Mouse (Mus musculus) CH12F3 (cell line): ENCODE measurements at regions not wholly inside any gene's neighbourhood (a gene's known extent, or its start where the extent isn't known, plus 50 kb on each side); places are given as distances from the start of the nearest gene placed in this dataset.
"Not testable (repeated sequence)": the region's sequence is repeated elsewhere in the genome, so short reads cannot be mapped to it uniquely, and the experiment has no call there.

Experiments
- in situ Hi-C: fragments of 300-500 bp; cut with MboI; formaldehyde crosslinking; loops from 2 replicates; pipeline ENCODE4 v1.14.3; 2020; ENCODE audit warnings: low sequenced_read_pairs

DNA sequence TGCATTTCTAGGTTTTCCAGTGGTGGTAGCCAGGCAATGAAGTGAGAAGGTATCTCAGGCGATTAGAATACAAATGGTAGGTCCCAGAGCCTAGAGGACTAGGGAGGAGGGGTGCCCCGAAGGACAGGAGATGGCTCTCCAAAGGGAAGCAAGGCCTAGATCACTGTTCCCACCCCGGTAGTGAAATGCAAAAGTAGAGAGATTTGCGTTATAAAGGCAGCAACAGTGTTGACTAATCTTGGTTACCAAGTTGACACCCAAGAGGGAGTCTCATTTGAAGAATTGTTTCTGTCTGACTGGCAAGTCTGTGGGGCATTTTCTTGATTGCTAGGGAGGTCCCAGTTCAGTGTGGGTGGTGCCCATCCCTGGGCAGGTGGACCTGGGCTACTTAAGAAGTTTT lies 278.8 kb downstream of the Diras2 start:
- in situ Hi-C loops, result no loop called here

GRCm38 (mm10) chr13:52252726-52253125 lies 278.4 kb downstream of the Diras2 start:
- in situ Hi-C loops, result not testable (repeated sequence)

- in situ Hi-C loops, result no loop called here
Measured at GRCm38 (mm10) chr13:52253138-52253537, 277.9 kb downstream of the Diras2 start.

DNA sequence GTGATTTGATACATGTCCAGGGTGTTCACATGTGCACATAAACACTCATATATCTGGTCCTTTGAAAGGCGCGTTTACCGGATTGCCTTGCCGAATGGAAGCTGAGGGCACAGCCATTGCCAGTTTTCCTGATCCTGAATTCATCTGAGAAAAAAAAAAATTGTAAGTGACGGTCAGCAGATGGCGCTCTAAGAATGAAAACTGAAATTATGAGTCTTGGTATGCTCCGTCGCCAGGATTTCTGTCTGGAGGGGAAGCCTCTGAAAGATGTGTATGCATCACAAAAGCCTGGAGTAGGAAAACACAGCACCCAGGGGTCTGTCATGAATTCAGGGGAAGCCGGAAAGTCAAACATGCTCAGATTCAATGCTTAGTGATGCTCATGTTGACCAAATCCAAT lies 276.9 kb downstream of the Diras2 start:
- in situ Hi-C loops, result no loop called here

DNA sequence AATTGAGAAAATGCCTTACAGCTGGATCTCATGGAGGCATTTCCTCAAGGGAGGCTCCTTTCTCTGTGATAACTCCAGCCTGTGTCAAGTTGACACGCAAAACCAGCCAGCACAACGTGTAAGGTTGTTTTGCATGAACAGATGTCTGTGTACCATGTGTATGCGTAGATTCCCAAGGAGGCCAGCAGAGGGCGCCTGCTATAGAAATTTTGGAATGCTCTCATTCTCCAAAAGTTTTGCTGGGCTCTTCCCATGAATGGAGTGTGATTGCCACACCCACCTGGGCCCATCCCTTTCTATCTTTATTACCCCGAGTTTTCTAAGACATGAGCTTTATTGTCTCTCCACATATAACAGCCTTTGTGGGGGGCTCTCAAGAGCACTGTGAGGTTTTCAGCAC lies 275.4 kb downstream of the Diras2 start:
- in situ Hi-C loops, result no loop called here

- in situ Hi-C loops, result no loop called here
Measured at GRCm38 (mm10) chr13:52258373-52258772, 272.7 kb downstream of the Diras2 start.

GRCm38 (mm10) chr13:52262949-52263550 lies 268.0 kb downstream of the Diras2 start:
- in situ Hi-C loops, result no loop called here

GRCm38 (mm10) chr13:52268279-52268678 lies 262.8 kb downstream of the Diras2 start:
- in situ Hi-C loops, result no loop called here

DNA sequence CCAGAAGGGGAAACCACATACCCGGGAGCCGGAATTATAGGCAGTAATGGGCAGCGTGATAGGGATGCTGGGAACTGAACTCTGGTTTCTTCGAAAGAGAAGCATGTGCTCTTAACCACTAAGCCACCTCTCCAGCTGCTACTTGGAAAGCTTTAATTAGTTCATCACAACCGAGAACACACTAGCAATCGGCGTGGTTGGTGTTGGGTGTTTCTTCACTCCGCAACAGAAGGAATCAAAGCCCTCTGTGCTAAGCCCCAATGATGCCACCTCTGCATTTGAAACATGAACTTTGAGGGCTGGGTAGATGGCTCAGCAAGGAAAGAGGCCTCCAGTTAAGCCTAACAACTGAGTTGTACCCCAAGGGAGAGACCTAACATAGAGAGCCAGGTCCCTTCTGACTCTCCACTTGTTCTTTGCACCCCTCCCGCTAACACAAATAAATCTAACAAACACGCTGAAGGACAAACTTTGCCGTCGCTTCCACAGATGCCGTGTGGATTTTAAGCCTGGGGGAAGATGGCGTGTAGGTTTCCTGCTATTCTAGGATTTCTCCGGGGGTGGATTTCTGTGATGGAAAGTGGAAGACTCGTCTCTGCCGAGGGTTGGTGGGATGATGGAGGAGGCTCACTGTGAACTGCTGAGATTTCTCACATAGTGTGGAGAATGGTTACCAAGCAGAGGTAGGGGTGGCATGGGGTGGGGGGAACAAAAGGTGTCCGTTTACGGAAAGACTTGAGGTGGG lies 257.4 kb downstream of the Diras2 start:
- in situ Hi-C loops, result no loop called here

GRCm38 (mm10) chr13:52275196-52275595 lies 255.9 kb downstream of the Diras2 start:
- in situ Hi-C loops, result loop anchor here (5.0 kb wide), 1 partner anchor 347 kb away; no protein-coding TSS in a partner anchor

GRCm38 (mm10) chr13:52275675-52276074 lies 255.4 kb downstream of the Diras2 start:
- in situ Hi-C loops, result loop anchor here (5.0 kb wide), 1 partner anchor 347 kb away; no protein-coding TSS in a partner anchor

DNA sequence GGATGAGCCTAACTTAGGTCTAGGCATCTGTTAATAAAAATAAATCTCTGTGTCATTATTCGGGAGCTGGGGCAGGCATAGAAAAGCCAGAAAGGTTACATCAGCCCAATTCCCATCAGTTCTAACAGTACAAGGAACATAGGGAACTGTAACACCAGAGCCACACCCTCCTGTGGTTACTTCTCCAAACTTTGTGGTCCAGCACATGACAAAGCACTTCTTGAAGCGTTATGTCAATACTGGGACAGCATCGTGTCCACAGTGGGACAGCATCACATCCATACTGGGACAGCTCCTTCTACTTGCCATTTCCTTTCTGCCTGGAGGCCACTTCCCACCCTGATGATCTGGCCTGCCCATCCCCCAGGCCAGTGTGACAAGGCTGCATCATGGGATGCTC lies 253.9 kb downstream of the Diras2 start:
- in situ Hi-C loops, result loop anchor here (5.0 kb wide), 1 partner anchor 345 kb away; no protein-coding TSS in a partner anchor

DNA sequence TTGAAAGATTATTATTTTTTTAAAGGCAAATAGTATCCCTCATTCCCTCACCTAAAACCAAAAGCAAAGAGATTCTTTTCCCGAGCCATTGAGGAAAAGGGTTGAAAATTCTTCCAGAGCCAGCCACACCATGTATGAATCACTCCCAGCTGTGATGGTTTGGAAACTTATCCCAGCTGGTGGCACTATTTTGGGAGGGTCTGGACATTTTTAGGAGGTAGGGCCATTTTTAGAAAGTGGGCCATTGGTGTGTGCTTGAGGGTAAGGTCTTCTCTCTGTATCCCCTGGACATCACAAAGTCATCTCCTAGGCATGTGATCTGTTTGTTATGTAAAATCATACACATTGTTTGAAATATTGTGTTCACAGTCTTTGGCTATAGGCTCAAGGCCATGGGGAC lies 252.2 kb downstream of the Diras2 start:
- in situ Hi-C loops, result loop anchor here (5.0 kb wide), 1 partner anchor 343 kb away; no protein-coding TSS in a partner anchor

DNA sequence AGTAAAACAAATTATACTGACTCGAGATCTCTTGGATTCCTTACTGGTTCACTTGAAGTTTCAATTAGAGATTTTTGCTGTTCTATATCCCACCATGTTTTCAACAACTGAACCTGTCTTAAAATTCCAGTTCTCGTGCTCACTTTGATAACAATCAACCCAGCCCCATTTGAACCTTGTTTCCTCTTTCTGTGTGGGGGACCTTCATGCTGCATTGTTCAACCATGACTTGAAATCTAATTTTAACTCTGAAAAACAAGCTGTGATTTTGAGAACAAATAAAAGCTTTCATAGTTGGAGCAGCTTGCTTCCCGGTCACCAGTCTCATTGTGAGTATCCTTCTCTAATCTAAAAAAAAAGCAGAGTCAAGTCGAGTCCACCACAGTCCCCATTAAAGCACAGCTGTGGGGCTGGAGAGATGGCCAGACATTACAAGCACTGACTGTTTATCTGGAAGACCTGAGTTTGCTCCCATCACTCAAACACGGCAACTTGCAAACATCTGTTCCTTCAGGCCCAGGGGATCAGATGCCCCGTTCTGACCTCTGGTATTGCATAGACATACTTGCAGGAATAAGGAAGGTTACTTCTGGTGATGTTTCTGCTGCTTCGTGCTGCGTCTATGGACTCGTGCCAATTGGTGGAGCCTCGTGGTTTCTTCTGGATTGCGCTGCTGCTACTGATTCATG lies 251.7 kb downstream of the Diras2 start:
- in situ Hi-C loops, result loop anchor here (5.0 kb wide), 1 partner anchor 343 kb away; no protein-coding TSS in a partner anchor

DNA sequence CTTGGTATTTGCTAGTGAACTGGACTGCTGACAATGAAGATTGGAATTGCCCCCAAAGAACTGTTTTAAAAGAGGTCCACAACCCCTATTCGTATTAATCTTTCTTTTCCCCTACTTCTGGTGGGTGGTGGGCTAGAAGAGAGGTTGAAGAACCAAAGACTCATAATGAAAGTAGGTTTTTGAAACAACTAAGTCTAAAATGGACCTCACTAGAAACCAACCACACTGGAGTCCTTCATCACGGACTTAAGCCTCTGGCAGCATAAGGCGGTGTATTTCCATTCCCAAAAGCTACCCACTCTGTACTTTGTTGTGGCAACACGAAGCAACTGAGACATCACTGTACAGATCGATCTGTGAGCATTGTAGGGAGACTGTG lies 251.1 kb downstream of the Diras2 start:
- in situ Hi-C loops, result loop anchor here (5.0 kb wide), 1 partner anchor 342 kb away; no protein-coding TSS in a partner anchor

GRCm38 (mm10) chr13:52281271-52281670 lies 249.8 kb downstream of the Diras2 start:
- in situ Hi-C loops, result no loop called here

GRCm38 (mm10) chr13:52282500-52282899 lies 248.6 kb downstream of the Diras2 start:
- in situ Hi-C loops, result no loop called here

DNA sequence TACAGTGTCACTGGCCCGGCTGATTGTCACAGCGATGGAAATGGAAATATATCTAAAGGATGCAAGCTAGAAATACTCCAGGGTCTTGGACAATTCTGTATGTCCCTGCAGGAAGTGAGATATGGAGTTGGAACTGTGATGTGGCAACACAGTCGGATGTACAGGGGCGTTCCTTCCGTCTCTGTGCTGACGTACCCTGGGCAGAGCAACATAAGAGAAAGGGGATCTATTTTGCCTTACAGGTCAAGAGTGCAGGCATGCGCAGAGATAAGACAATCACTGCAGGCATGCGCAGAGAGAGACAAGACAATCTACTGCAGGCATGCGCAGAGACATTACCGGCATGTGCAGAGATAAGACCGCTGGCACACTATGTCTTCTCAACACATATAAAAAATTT lies 247.6 kb downstream of the Diras2 start:
- in situ Hi-C loops, result no loop called here

- in situ Hi-C loops, result no loop called here
Measured at GRCm38 (mm10) chr13:52284026-52284801, 246.9 kb downstream of the Diras2 start.

DNA sequence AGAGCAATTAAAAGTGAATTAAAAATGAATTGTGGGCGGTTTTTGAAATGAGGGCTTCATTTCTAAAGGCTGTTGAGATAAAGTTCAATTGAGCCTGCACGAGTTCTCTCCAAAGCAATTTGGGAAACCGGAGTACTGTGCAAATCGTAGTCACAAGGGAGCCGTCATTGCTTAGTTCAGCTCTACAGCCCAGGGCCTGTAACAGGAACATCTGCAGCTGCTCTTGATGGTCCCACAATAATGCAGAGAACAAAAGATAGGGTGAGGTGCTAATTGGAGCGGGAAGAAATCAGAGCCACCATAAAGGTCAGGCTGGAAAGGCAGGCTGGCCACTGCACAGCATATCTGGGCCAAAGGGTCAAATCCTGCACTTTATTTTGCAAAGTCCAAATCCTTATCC lies 242.7 kb downstream of the Diras2 start:
- in situ Hi-C loops, result no loop called here

GRCm38 (mm10) chr13:52295847-52296246 lies 235.2 kb downstream of the Diras2 start:
- in situ Hi-C loops, result no loop called here
